In genomic region chr6:128349711-128350110, GRCm38 (mm10) we compare ENCODE assay signal across 11 mouse cellular contexts. TPM values are rescaled to one million over a fixed set of nuclear protein-coding genes. Genes with fewer than 3 reads are reported as not detected.
DNase-seq lines count a peak whose midpoint lies in the region; ATAC-seq and TF ChIP-seq lines count a peak whose summit lies in the region.
"Had no signal": no experiment of that assay in that cellular context is flagged by ENCODE, and none has a peak within 500 bp of the region (broad histone marks: within the 10 kb centered on the region; RNA-seq: fewer than 3 reads in every experiment).

No protein-coding gene starts in this region.

- H3K9me3 ChIP-seq in liver, embryonic 12.5 days (replicated peaks): no peaks in the 10 kb centered on the region
- no peaks in the 10 kb centered on the region for H3K9me3 ChIP-seq in hindbrain, postnatal 0 days (ENCODE audit: low read length)
- H3K9me3 ChIP-seq: liver, embryonic 15.5 days had no signal

- intact Hi-C loops in gastrocnemius, adult 2 months (cut with DNase I): no loop called here

- peak overlapping the region; percentile 50 for H3K27ac ChIP-seq in gastrocnemius, adult 2 months
- 0 out of 2 replicates have a peak overlapping the region, but pooled peaks have one; percentile 28 for H3K27ac ChIP-seq in liver, embryonic 12.5 days
- H3K27ac ChIP-seq in brown adipose tissue, adult 24 weeks (replicated peaks; ENCODE audit: low read depth, low read length): 0 out of 2 replicates have a peak overlapping the region, but pooled peaks have one; percentile 1
- peak overlapping the region; percentile 74 for H3K27ac ChIP-seq in hindbrain, postnatal 0 days
- H3K27ac ChIP-seq: heart, adult 2 months; liver, embryonic 15.5 days had no signal

- no peak overlapping the region for H3K4me3 ChIP-seq in gastrocnemius, adult 2 months
- H3K4me3 ChIP-seq in liver, embryonic 12.5 days: no peak overlapping the region
- H3K4me3 ChIP-seq in brown adipose tissue, adult 24 weeks (ENCODE audit: insufficient read depth, low read depth, low read length): no peak overlapping the region
- no peak overlapping the region for H3K4me3 ChIP-seq in hindbrain, postnatal 0 days (ENCODE audit: low read length)
- H3K4me3 ChIP-seq: heart, adult 2 months; liver, embryonic 15.5 days had no signal

- ATAC-seq in liver, embryonic 12.5 days: no peak
- ATAC-seq in hindbrain, postnatal 0 days: peak; percentile 92
- no peak for ATAC-seq in megakaryocyte progenitor cell, adult 5-6 weeks (replicated peaks; ENCODE audit: poor library complexity)
- ATAC-seq in megakaryocyte-erythroid progenitor cell, adult 5-6 weeks (replicated peaks; ENCODE audit: low FRiP score, low TSS enrichment, poor library complexity, severe bottlenecking): no peak

- H3K27me3 ChIP-seq in liver, embryonic 12.5 days (replicated peaks): peaks cover 7% of the 10 kb centered on the region
- H3K27me3 ChIP-seq in hindbrain, postnatal 0 days (ENCODE audit: insufficient read depth, low read length): no peaks in the 10 kb centered on the region

- H3K9ac ChIP-seq in liver, embryonic 12.5 days: no peak overlapping the region
- H3K9ac ChIP-seq in hindbrain, postnatal 0 days (replicated peaks; ENCODE audit: low read length): no peak overlapping the region
- H3K9ac ChIP-seq: liver, embryonic 15.5 days had no signal

- peaks cover 6% of the 10 kb centered on the region for H3K36me3 ChIP-seq in liver, embryonic 12.5 days
- H3K36me3 ChIP-seq in hindbrain, postnatal 0 days (ENCODE audit: insufficient read depth, low read length): no peaks in the 10 kb centered on the region
- H3K36me3 ChIP-seq: liver, embryonic 15.5 days had no signal

- 46% methylated on average over 7 of the region's 7 CpGs for WGBS in liver, embryonic 12.5 days (ENCODE audit: insufficient replicate concordance)
- 24% methylated on average over 7 of the region's 7 CpGs for WGBS in hindbrain, postnatal 0 days

- DNase-seq in gastrocnemius, adult 2 months: no peak
- no peak for DNase-seq in gastrocnemius, adult 18-20 months (ENCODE audit: low spot score)
- DNase-seq in liver: no peak
- peak; percentile 73 for DNase-seq in hindbrain, postnatal 0 days (ENCODE audit: low spot score)
- DNase-seq: heart, adult 2 months had no signal

- H3K4me2 ChIP-seq in liver, embryonic 12.5 days: no peak overlapping the region
- no peak overlapping the region for H3K4me2 ChIP-seq in hindbrain, postnatal 0 days (ENCODE audit: low read depth, low read length)
- H3K4me2 ChIP-seq: liver, embryonic 15.5 days had no signal

- no peak for TF ChIP-seq CTCF in gastrocnemius, adult 2 months (IDR thresholded peaks at IDR 0.05)
- TF ChIP-seq CTCF in hindbrain, postnatal 0 days (IDR thresholded peaks at IDR 0.05; ENCODE audit: low read depth): no peak

- H3K4me1 ChIP-seq in liver, embryonic 12.5 days: peaks cover 7% of the 10 kb centered on the region
- H3K4me1 ChIP-seq in brown adipose tissue, adult 24 weeks (ENCODE audit: control insufficient read depth, insufficient read depth, insufficient read length, low read length): no peaks in the 10 kb centered on the region
- 0 out of 2 replicates have a peak, but pooled peaks cover 4% of the 10 kb centered on the region for H3K4me1 ChIP-seq in hindbrain, postnatal 0 days (ENCODE audit: insufficient read depth, low read length)

RNA-seq across cellular contexts. Expression of gene Tulp3, which starts 5.9 kb away (rescaled TPM):
- 1 to 10 TPM; 5.9 to 6.6 TPM for total RNA-seq in gastrocnemius, adult 2 months (2021)
- 1 to 10 TPM; 6.3 to 8.2 TPM for total RNA-seq in gastrocnemius, adult 18-20 months (2021)
- polyA plus RNA-seq in liver, embryonic 12.5 days (2016; fragmentation: Nextera tagmentation; extraction: Ambion mirVana): 4.7 and 4.8 TPM in 2 replicates
- 4.2 and 6.4 TPM in 2 replicates for polyA plus RNA-seq in brown adipose tissue, adult 24 weeks (2012; ENCODE audit: insufficient read depth, insufficient read length, missing spikeins)
- total RNA-seq in hindbrain, postnatal 0 days (2014; rRNA removed): 12.8 and 16.4 TPM in 2 replicates
- polyA plus RNA-seq in hindbrain, postnatal 0 days (2015; fragmentation: Nextera tagmentation; extraction: Ambion mirVana): 15.8 and 17.5 TPM in 2 replicates
- total RNA-seq in megakaryocyte progenitor cell, adult 5-6 weeks (2015): 0.12 and 1.3 TPM in 2 replicates
- total RNA-seq in megakaryocyte progenitor cell, adult 5-6 weeks (2017): 0.20 and 0.29 TPM in 2 replicates
- 0.33 and 2.6 TPM in 2 replicates for total RNA-seq in megakaryocyte-erythroid progenitor cell, adult 5-6 weeks (2014; fragmentation: Nextera tagmentation)
- total RNA-seq in megakaryocyte-erythroid progenitor cell, adult 5-6 weeks (2017): 0.47 and 8.3 TPM in 2 replicates

RNA-seq across cellular contexts. Expression of gene Rhno1, which starts 13.0 kb away (rescaled TPM):
- 1 to 10 TPM; 5.0 to 6.0 TPM for total RNA-seq in gastrocnemius, adult 2 months (2021)
- total RNA-seq in gastrocnemius, adult 18-20 months (2021): 1 to 10 TPM; 6.2 to 6.7 TPM
- polyA plus RNA-seq in liver, embryonic 12.5 days (2016; fragmentation: Nextera tagmentation; extraction: Ambion mirVana): 78.6 and 81.0 TPM in 2 replicates
- 11.1 and 13.1 TPM in 2 replicates for polyA plus RNA-seq in brown adipose tissue, adult 24 weeks (2012; ENCODE audit: insufficient read depth, insufficient read length, missing spikeins)
- 22.8 and 23.1 TPM in 2 replicates for total RNA-seq in hindbrain, postnatal 0 days (2014; rRNA removed)
- 53.9 and 55.2 TPM in 2 replicates for polyA plus RNA-seq in hindbrain, postnatal 0 days (2015; fragmentation: Nextera tagmentation; extraction: Ambion mirVana)
- total RNA-seq in megakaryocyte progenitor cell, adult 5-6 weeks (2015): 53.5 and 71.5 TPM in 2 replicates
- total RNA-seq in megakaryocyte progenitor cell, adult 5-6 weeks (2017): 47.8 and 54.8 TPM in 2 replicates
- 82.4 and 109 TPM in 2 replicates for total RNA-seq in megakaryocyte-erythroid progenitor cell, adult 5-6 weeks (2014; fragmentation: Nextera tagmentation)
- 53.5 and 57.2 TPM in 2 replicates for total RNA-seq in megakaryocyte-erythroid progenitor cell, adult 5-6 weeks (2017)

RNA-seq across cellular contexts. Expression of gene Foxm1, which starts 13.1 kb away (rescaled TPM):
- under 1 TPM; 0.10 to 0.22 TPM for total RNA-seq in gastrocnemius, adult 2 months (2021)
- total RNA-seq in gastrocnemius, adult 18-20 months (2021): under 1 TPM; 0.11 to 0.19 TPM
- polyA plus RNA-seq in liver, embryonic 12.5 days (2016; fragmentation: Nextera tagmentation; extraction: Ambion mirVana): 24.5 and 26.6 TPM in 2 replicates
- polyA plus RNA-seq in brown adipose tissue, adult 24 weeks (2012; ENCODE audit: insufficient read depth, insufficient read length, missing spikeins): 0.28 TPM in 1 of 2 replicates, not detected in the other
- 9.7 and 14.4 TPM in 2 replicates for total RNA-seq in hindbrain, postnatal 0 days (2014; rRNA removed)
- polyA plus RNA-seq in hindbrain, postnatal 0 days (2015; fragmentation: Nextera tagmentation; extraction: Ambion mirVana): 7.2 and 7.5 TPM in 2 replicates
- total RNA-seq in megakaryocyte progenitor cell, adult 5-6 weeks (2015): 40.3 and 41.8 TPM in 2 replicates
- total RNA-seq in megakaryocyte progenitor cell, adult 5-6 weeks (2017): 12.3 and 15.5 TPM in 2 replicates
- 60.1 and 63.2 TPM in 2 replicates for total RNA-seq in megakaryocyte-erythroid progenitor cell, adult 5-6 weeks (2014; fragmentation: Nextera tagmentation)
- total RNA-seq in megakaryocyte-erythroid progenitor cell, adult 5-6 weeks (2017): 5.8 and 6.7 TPM in 2 replicates

RNA-seq across cellular contexts. Expression of gene Tex52, which starts 25.5 kb away (rescaled TPM):
- total RNA-seq in gastrocnemius, adult 2 months (2021): not detected
- total RNA-seq in gastrocnemius, adult 18-20 months (2021): not detected
- not detected in 2 replicates for polyA plus RNA-seq in liver, embryonic 12.5 days (2016; fragmentation: Nextera tagmentation; extraction: Ambion mirVana)
- polyA plus RNA-seq in brown adipose tissue, adult 24 weeks (2012; ENCODE audit: insufficient read depth, insufficient read length, missing spikeins): not detected in 2 replicates
- total RNA-seq in hindbrain, postnatal 0 days (2014; rRNA removed): 1.4 TPM in 1 of 2 replicates, not detected in the other
- 0.20 and 0.25 TPM in 2 replicates for polyA plus RNA-seq in hindbrain, postnatal 0 days (2015; fragmentation: Nextera tagmentation; extraction: Ambion mirVana)
- total RNA-seq in megakaryocyte progenitor cell, adult 5-6 weeks (2015): not detected in 2 replicates
- total RNA-seq in megakaryocyte progenitor cell, adult 5-6 weeks (2017): 0.30 TPM in 1 of 2 replicates, not detected in the other
- 0.87 TPM in 1 of 2 replicates, not detected in the other for total RNA-seq in megakaryocyte-erythroid progenitor cell, adult 5-6 weeks (2014; fragmentation: Nextera tagmentation)
- 1.3 TPM in 1 of 2 replicates, not detected in the other for total RNA-seq in megakaryocyte-erythroid progenitor cell, adult 5-6 weeks (2017)
- total RNA-seq: ES-E14; heart, adult 2 months had no signal

RNA-seq across cellular contexts. Expression of gene Gm44596, which starts 25.6 kb away (rescaled TPM):
- total RNA-seq in gastrocnemius, adult 2 months (2021): not detected
- not detected for total RNA-seq in gastrocnemius, adult 18-20 months (2021)
- not detected in 2 replicates for polyA plus RNA-seq in liver, embryonic 12.5 days (2016; fragmentation: Nextera tagmentation; extraction: Ambion mirVana)
- polyA plus RNA-seq in brown adipose tissue, adult 24 weeks (2012; ENCODE audit: insufficient read depth, insufficient read length, missing spikeins): not detected in 2 replicates
- not detected in 2 replicates for total RNA-seq in hindbrain, postnatal 0 days (2014; rRNA removed)
- polyA plus RNA-seq in hindbrain, postnatal 0 days (2015; fragmentation: Nextera tagmentation; extraction: Ambion mirVana): not detected in 2 replicates
- total RNA-seq in megakaryocyte progenitor cell, adult 5-6 weeks (2015): not detected in 2 replicates
- not detected in 2 replicates for total RNA-seq in megakaryocyte progenitor cell, adult 5-6 weeks (2017)
- total RNA-seq in megakaryocyte-erythroid progenitor cell, adult 5-6 weeks (2014; fragmentation: Nextera tagmentation): not detected in 2 replicates
- total RNA-seq in megakaryocyte-erythroid progenitor cell, adult 5-6 weeks (2017): not detected in 2 replicates
- total RNA-seq: ES-E14; heart, adult 2 months had no signal
- polyA plus RNA-seq: heart, adult 2 months; liver, embryonic 15.5 days had no signal

Comparison
In these comparisons a context has a peak if more than half of its experiments do, and no peak if none do; other contexts are left out.
1. H3K27ac ChIP-seq: peak in every context shown above with its lines; median percentile 74 in hindbrain, postnatal 0 days; 50 in gastrocnemius, adult 2 months; 28 in liver, embryonic 12.5 days; 1 in brown adipose tissue, adult 24 weeks.